Mouse (Mus musculus) CH12.LX (cell line): ENCODE results near the gene Chd1l. TPM values are rescaled to one million over a fixed set of nuclear protein-coding genes. Genes with fewer than 3 reads are reported as not detected.

Experiments used
- DNase-seq: peaks from one replicate; pipeline ENCODE4 v3.0.0-alpha.2; 2013; ENCODE audit errors: extremely low read depth
- H3K27ac ChIP-seq: 2 replicates; pipeline ENCODE4 v1.5.1; 2012; ENCODE audit warnings: low read depth, mild to moderate bottlenecking, control low read depth, moderate library complexity; ENCODE audit not compliant: insufficient read depth
- H3K27me3 ChIP-seq: replicated peaks from 2 replicates; pipeline ENCODE3; 2012; ENCODE audit warnings: inconsistent platforms
- H3K36me3 ChIP-seq, 2 experiments: replicated peaks in 1 of 2; 2 replicates each; pipeline versions ENCODE3 to v1.6.1; 2012; ENCODE audit warnings: inconsistent platforms in 1 of 2, low read length in 1 of 2, mild to moderate bottlenecking in 1 of 2, mixed read lengths in 1 of 2, moderate library complexity in 1 of 2; ENCODE audit not compliant: control insufficient read depth in 1 of 2, insufficient read depth in 1 of 2
- H3K4me1 ChIP-seq, 2 experiments: 2 replicates each; pipeline ENCODE4 v1.6.1; 2012; ENCODE audit warnings: inconsistent platforms in 1 of 2, moderate library complexity in 1 of 2; ENCODE audit not compliant: insufficient read depth in 2 of 2, control insufficient read depth in 1 of 2
- H3K4me2 ChIP-seq: 2 replicates; pipeline ENCODE4 v1.6.1; 2012; ENCODE audit warnings: low read depth, mild to moderate bottlenecking, control low read depth; ENCODE audit not compliant: poor library complexity, insufficient read depth, severe bottlenecking
- H3K4me3 ChIP-seq, 3 experiments: fragments of 150-350 bp in 1 of 3; sonication (generic) in 1 of 3; replicated peaks in 1 of 3; 2 replicates each; pipeline versions ENCODE3 to v1.5.1; 2011 to 2012; ENCODE audit warnings: low read depth in 2 of 3, low read length in 2 of 3, mild to moderate bottlenecking in 2 of 3, moderate library complexity in 2 of 3, control low read depth in 1 of 3, improper control_type of control experiment in 1 of 3, inconsistent platforms in 1 of 3, mixed read lengths in 1 of 3; ENCODE audit not compliant: poor library complexity in 1 of 3
- H3K79me2 ChIP-seq: replicated peaks from 2 replicates; pipeline ENCODE4 v1.6.1; 2012; ENCODE audit warnings: mild to moderate bottlenecking, moderate library complexity; ENCODE audit not compliant: control insufficient read depth, poor library complexity, insufficient read depth, severe bottlenecking; ENCODE audit errors: extremely low read depth
- H3K9ac ChIP-seq: 2 replicates; pipeline ENCODE4 v1.6.1; 2012; ENCODE audit warnings: low read depth, mild to moderate bottlenecking, control low read depth, moderate library complexity; ENCODE audit not compliant: insufficient read depth
- H3K9me3 ChIP-seq: replicated peaks from 2 replicates; pipeline ENCODE3; 2012; ENCODE audit warnings: low read length, inconsistent platforms, mixed read lengths
- BHLHE40 ChIP-seq: IDR thresholded peaks from 2 replicates; pipeline ENCODE4 v1.6.1; 2011; ENCODE audit warnings: mild to moderate bottlenecking, low read depth, low read length, improper control_type of control experiment
- ELF1 ChIP-seq: IDR thresholded peaks from 2 replicates; pipeline ENCODE4 v1.6.1; 2014; ENCODE audit warnings: low read depth, mild to moderate bottlenecking, inconsistent platforms, low read length, improper control_type of control experiment
- HCFC1 ChIP-seq: IDR thresholded peaks from 2 replicates; pipeline ENCODE4 v1.6.1; 2012; ENCODE audit warnings: low read depth, mild to moderate bottlenecking, inconsistent platforms, low read length, improper control_type of control experiment
- IRF4 ChIP-seq: IDR thresholded peaks from 2 replicates; pipeline ENCODE4 v1.6.1; 2014; ENCODE audit warnings: low read depth, mild to moderate bottlenecking, inconsistent platforms, low read length, improper control_type of control experiment
- JUN ChIP-seq: IDR thresholded peaks from 2 replicates; pipeline ENCODE4 v1.6.1; 2011; ENCODE audit warnings: low read depth, mild to moderate bottlenecking, low read length, improper control_type of control experiment, moderate library complexity; ENCODE audit not compliant: insufficient read depth
- JUND ChIP-seq: conservative IDR thresholded peaks from 2 replicates; pipeline ENCODE4 v1.6.1; 2011; ENCODE audit warnings: low read depth, low read length, improper control_type of control experiment
- KAT2A ChIP-seq: IDR thresholded peaks from 2 replicates; pipeline ENCODE4 v1.6.1; 2012; ENCODE audit warnings: low read length, improper control_type of control experiment, inconsistent platforms; ENCODE audit not compliant: insufficient replicate concordance
- MAFK ChIP-seq: IDR thresholded peaks from 2 replicates; pipeline ENCODE4 v1.6.1; 2011; ENCODE audit warnings: low read length, improper control_type of control experiment; ENCODE audit not compliant: insufficient replicate concordance
- MAX ChIP-seq: IDR thresholded peaks from 2 replicates; pipeline ENCODE4 v1.6.1; 2011; ENCODE audit warnings: low read length, improper control_type of control experiment
- MAZ ChIP-seq: IDR thresholded peaks from 2 replicates; pipeline ENCODE4 v1.6.1; 2012; ENCODE audit warnings: low read depth, mild to moderate bottlenecking, inconsistent platforms, low read length, improper control_type of control experiment, moderate library complexity
- NELFE ChIP-seq: IDR thresholded peaks from 2 replicates; pipeline ENCODE4 v1.6.1; 2011; ENCODE audit warnings: low read depth, low read length, improper control_type of control experiment
- NRF1 ChIP-seq: IDR thresholded peaks from 2 replicates; pipeline ENCODE4 v1.6.1; 2014; ENCODE audit warnings: low read depth, mild to moderate bottlenecking, inconsistent platforms, low read length, improper control_type of control experiment, moderate library complexity
- PAX5 ChIP-seq: IDR thresholded peaks from 2 replicates; pipeline ENCODE4 v1.6.1; 2012; ENCODE audit warnings: low read length, inconsistent platforms, mixed read lengths
- POLR2A ChIP-seq: IDR thresholded peaks from 2 replicates; pipeline ENCODE4 v1.6.1; 2011; ENCODE audit warnings: low read depth, mild to moderate bottlenecking, improper control_type of control experiment, low read length
- POLR2AphosphoS2 ChIP-seq: IDR thresholded peaks from 2 replicates; pipeline ENCODE4 v1.6.1; 2011; ENCODE audit warnings: low read depth, low read length, improper control_type of control experiment
- RAD21 ChIP-seq: IDR thresholded peaks from 2 replicates; pipeline ENCODE4 v1.6.1; 2011; ENCODE audit warnings: low read depth, mild to moderate bottlenecking, low read length, improper control_type of control experiment, moderate library complexity
- SIN3A ChIP-seq: IDR thresholded peaks from 2 replicates; pipeline ENCODE4 v1.6.1; 2012; ENCODE audit warnings: low read length, improper control_type of control experiment, inconsistent platforms
- TBP ChIP-seq: conservative IDR thresholded peaks from 2 replicates; pipeline ENCODE4 v1.6.1; 2011; ENCODE audit warnings: low read depth, low read length, improper control_type of control experiment
- TCF12 ChIP-seq: IDR thresholded peaks from 2 replicates; pipeline ENCODE4 v1.6.1; 2014; ENCODE audit warnings: low read depth, mild to moderate bottlenecking, inconsistent platforms, low read length, improper control_type of control experiment
- USF2 ChIP-seq: conservative IDR thresholded peaks from 2 replicates; pipeline ENCODE4 v1.6.1; 2011; ENCODE audit warnings: low read depth, low read length, improper control_type of control experiment
- ZKSCAN1 ChIP-seq: IDR thresholded peaks from 2 replicates; pipeline ENCODE4 v1.6.1; 2012; ENCODE audit warnings: low read depth, inconsistent platforms, low read length, improper control_type of control experiment, borderline replicate concordance
- ZMIZ1 ChIP-seq: IDR thresholded peaks from 2 replicates; pipeline ENCODE4 v1.6.1; 2012; ENCODE audit warnings: low read depth, mild to moderate bottlenecking, inconsistent platforms, low read length, improper control_type of control experiment
- ZNF384 ChIP-seq: IDR thresholded peaks from 2 replicates; pipeline ENCODE4 v1.6.1; 2012; ENCODE audit warnings: low read depth, low read length, improper control_type of control experiment, inconsistent platforms
- dilution Hi-C: fragments of 300-500 bp; cut with MboI; formaldehyde crosslinking; loops from 2 replicates; pipeline ENCODE4 v1.14.3; 2020; ENCODE audit warnings: low sequenced_read_pairs; ENCODE audit not compliant: extremely low pct_unique_long_range_greater_than_20kb, extremely low pct_ligation_motif_present
- in situ Hi-C: fragments of 300-500 bp; cut with MboI; formaldehyde crosslinking; loops from 3 replicates; pipeline ENCODE4 v1.14.3; 2019; ENCODE audit warnings: low sequenced_read_pairs, low pct_ligation_motif_present, low pct_unique_long_range_greater_than_20kb, mixed read lengths
- polyA plus RNA-seq: library from polyadenylated mRNA; unstranded; fragments of >175 nt; gene quantifications from 2 replicates; pipeline ENCODE4 v1.2.1, GENCODE M21; 2012; ENCODE audit warnings: low read depth; ENCODE audit not compliant: insufficient read length
- total RNA-seq, 2 experiments: library from RNA; depleted of rRNA; stranded (reverse); fragments of 300-350 nt in 1 of 2; fragments of >200 nt in 1 of 2; gene quantifications; 2 replicates each; pipeline ENCODE4 v1.2.3; 2012 to 2014

Chd1l gene
- total and polyA plus RNA-seq, 3 experiments = 24.7 to 29.0 (median 25.2) TPM

DNA sequence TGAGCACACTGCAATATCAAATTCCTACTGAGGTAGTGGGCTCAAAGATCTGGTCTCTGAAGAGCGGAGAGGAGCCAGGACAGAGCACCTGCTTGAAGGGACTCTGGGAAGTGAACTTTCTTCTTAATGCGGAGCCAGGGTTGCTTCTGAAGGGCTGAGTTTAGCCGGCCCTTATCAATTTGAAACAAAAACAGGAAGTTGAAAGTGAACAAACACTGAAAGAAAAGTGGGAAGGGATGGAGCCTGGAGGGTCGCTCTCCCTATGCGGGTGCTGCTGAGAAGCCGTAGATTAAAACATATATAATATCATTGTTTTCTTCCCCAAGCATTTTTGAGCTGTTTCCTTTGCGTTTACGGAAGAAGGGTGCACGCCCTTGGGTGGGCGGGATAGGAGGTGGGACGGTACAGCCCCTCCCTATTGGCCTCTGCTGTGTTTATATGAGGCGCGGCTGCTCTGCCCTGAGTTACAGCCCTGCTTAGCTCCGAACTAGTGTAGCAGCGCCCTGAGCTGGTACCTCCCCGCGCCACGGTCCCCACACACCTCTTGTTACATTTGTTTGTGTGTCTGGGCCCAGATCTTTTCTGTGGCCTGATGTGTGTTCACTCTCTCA is 18.5 kb upstream of the Chd1l start, which contains the start of gene Fmo5:
Gene Fmo5 (plus strand): TSS at position 414 of the 611 bp plus-strand sequence.
- in situ Hi-C loops = no loop called here
- H3K27me3 ChIP-seq = no peaks in the 10 kb centered on the region
- no peaks in the 10 kb centered on the region for H3K9me3 ChIP-seq
- peak; percentile 59 for DNase-seq
- no peaks in the 10 kb centered on the region for H3K79me2 ChIP-seq
- no peak within 1 kb of the TSS for H3K27ac ChIP-seq
- peak within 1 kb of the TSS; percentile 41 to 52 (median 51) for H3K4me3 ChIP-seq
- peak; percentile 64 for TF ChIP-seq POLR2A
- 0 out of 2 replicates have a peak, but pooled peaks have one; percentile 43 for TF ChIP-seq TBP
- peak; percentile 82 for TF ChIP-seq ELF1
- TF ChIP-seq JUN = no peak
- no peak for TF ChIP-seq ZNF384
- TF ChIP-seq RAD21 = no peak
- peak; percentile 84 for TF ChIP-seq SIN3A
- TF ChIP-seq HCFC1 = peak; percentile 29
- peak; percentile 36; the same call in 1 of the 2 replicates for TF ChIP-seq TCF12
- H3K9ac ChIP-seq = peak within 1 kb of the TSS; percentile 51
- peaks cover 4 to 14% of the 10 kb centered on the region in 2 experiments; a peak in 2 of 4 replicates for H3K4me1 ChIP-seq
- H3K36me3 ChIP-seq = no peaks in the 10 kb centered on the region
- H3K4me2 ChIP-seq = peak within 1 kb of the TSS; percentile 72
- dilution Hi-C loops = no loop called here

DNA sequence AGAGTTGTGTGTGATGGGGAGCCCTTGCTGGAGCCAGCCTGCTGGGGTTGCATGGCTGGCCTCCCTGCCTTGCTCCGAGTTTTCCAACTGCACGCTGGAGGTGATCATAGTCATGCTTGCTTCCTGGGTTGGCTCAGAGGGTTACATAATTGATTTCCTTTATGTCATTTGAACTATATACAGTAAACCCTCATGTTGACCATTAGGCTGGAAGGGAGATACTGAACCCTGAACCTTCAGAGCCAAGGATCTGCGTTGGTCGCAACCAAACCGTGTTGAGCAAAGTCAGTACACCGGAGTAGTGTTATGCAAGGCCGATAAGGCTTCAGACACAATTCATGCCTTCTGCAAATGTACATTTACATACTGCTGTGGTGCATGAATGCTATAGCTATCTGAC is 17.9 kb upstream of the Chd1l start:
- dilution Hi-C loops = no loop called here
- no peak overlapping the region for H3K4me3 ChIP-seq
- in situ Hi-C loops = no loop called here

More for the DNA sequence above, 17.9 kb upstream of the Chd1l start:
- no peaks in the 10 kb centered on the region for H3K27me3 ChIP-seq
- TF ChIP-seq MAX (no peak), KAT2A (no peak), USF2 (no peak), MAFK (no peak), JUN (no peak), RAD21 (no peak), ZNF384 (no peak), NELFE (no peak), BHLHE40 (no peak), SIN3A (no peak), MAZ (no peak), JUND (no peak), POLR2AphosphoS2 (no peak), HCFC1 (no peak), ZKSCAN1 (no peak), ZMIZ1 (no peak), IRF4 (no peak), NRF1 (no peak), TBP (no peak), PAX5 (no peak)
- DNase-seq = no peak
- no peaks in the 10 kb centered on the region for H3K36me3 ChIP-seq
- no peaks in the 10 kb centered on the region for H3K9me3 ChIP-seq
- H3K9ac ChIP-seq = peak overlapping the region; percentile 51
- H3K4me1 ChIP-seq = peaks cover 4 to 14% of the 10 kb centered on the region in 2 experiments; a peak in 2 of 4 replicates
- peak overlapping the region; percentile 72; the same call in 1 of the 2 replicates for H3K4me2 ChIP-seq
- H3K79me2 ChIP-seq = no peaks in the 10 kb centered on the region
- H3K27ac ChIP-seq = no peak overlapping the region
